Comparison of ENCODE assay signal across 14 mouse cellular contexts in the genomic region with DNA sequence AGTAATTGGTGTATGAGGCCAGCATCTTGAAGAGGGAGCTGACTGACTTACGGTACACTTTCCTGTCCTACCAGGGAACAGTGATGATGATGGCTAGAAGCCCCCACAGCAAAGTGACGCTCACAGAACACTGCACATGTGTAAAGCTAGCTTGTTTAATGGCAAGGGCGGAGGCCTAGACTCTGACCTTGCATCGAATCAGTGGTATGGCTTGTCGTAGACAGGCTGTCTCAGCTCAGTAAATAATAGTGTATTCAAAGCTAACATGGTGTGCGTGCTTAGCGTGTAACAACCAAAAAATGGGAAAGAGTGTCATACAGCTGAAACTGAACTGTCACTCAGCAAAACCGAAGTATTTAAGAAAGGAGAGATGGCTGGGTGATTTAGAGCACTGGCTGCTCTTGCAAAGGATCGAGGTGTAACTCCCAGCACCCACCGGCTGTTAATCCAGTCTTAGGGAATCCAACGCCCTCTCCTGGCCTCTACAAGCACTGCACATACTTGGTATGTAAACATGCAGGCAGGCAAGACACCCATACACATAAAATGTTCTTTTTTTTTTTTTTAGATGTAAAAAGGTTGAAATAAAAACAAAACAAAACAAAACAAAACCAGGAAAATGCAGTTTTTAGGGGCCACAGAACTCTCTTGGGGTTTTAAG.
DNase-seq lines count a peak whose midpoint lies in the region; ATAC-seq and TF ChIP-seq lines count a peak whose summit lies in the region.
"Had no signal": no experiment of that assay in that cellular context is flagged by ENCODE, and none has a peak within 500 bp of the region (broad histone marks: within the 10 kb centered on the region; RNA-seq: fewer than 3 reads in every experiment).

No protein-coding gene starts in this region.

- no peaks in the 10 kb centered on the region for H3K9me3 ChIP-seq in heart, embryonic 12.5 days (replicated peaks)
- H3K9me3 ChIP-seq in lung, postnatal 0 days (ENCODE audit: low read length): no peaks in the 10 kb centered on the region
- no peaks in the 10 kb centered on the region for H3K9me3 ChIP-seq in stomach, postnatal 0 days (ENCODE audit: control insufficient read depth, low read length)
- no peaks in the 10 kb centered on the region for H3K9me3 ChIP-seq in limb, embryonic 10.5 days (replicated peaks)
- H3K9me3 ChIP-seq: embryonic facial prominence, embryonic 12.5 days; liver, embryonic 13.5 days had no signal

- 0 out of 2 replicates have a peak, but pooled peaks have one; percentile 6 for TF ChIP-seq CTCF in heart, adult 2 months (IDR thresholded peaks at IDR 0.05)
- TF ChIP-seq CTCF in lung, postnatal 0 days (IDR thresholded peaks at IDR 0.05): peak; percentile 50
- TF ChIP-seq CTCF in stomach, postnatal 0 days (IDR thresholded peaks at IDR 0.05; ENCODE audit: low read depth): peak; percentile 51

- no peak for TF ChIP-seq POLR2A in heart, adult 2 months (IDR thresholded peaks at IDR 0.05; ENCODE audit: insufficient read depth, low read depth, low read length)

- DNase-seq in heart, adult 2 months: no peak
- DNase-seq in lung, postnatal 0 days (ENCODE audit: low spot score): no peak
- DNase-seq in lung, postnatal 10 days: no peak
- peak; percentile 30 for DNase-seq in NIH3T3 (ENCODE audit: low read depth)
- DNase-seq in stomach, postnatal 0 days (ENCODE audit: low spot score): no peak
- no peak for DNase-seq in spleen, adult 18-20 months
- no peak for DNase-seq in limb, embryonic 10.5 days (ENCODE audit: low spot score)
- DNase-seq: cerebellum, adult 9-11 months; gastrocnemius, postnatal 14 days; kidney, postnatal 25 days; liver, embryonic 13.5 days; thymus, postnatal 4 days had no signal

- H3K27ac ChIP-seq in heart, adult 2 months: no peak overlapping the region
- H3K27ac ChIP-seq in heart, embryonic 12.5 days (ENCODE audit: poor library complexity, severe bottlenecking): no peak overlapping the region
- H3K27ac ChIP-seq in lung, postnatal 0 days (ENCODE audit: low read length): no peak overlapping the region
- H3K27ac ChIP-seq in stomach, postnatal 0 days (replicated peaks): no peak overlapping the region
- H3K27ac ChIP-seq in limb, embryonic 10.5 days: no peak overlapping the region
- H3K27ac ChIP-seq: embryonic facial prominence, embryonic 12.5 days; liver, embryonic 13.5 days had no signal

- intact Hi-C loops in heart, adult 2 months (cut with DNase I): no loop called here

- no peak overlapping the region for H3K4me3 ChIP-seq in heart, adult 2 months
- H3K4me3 ChIP-seq in heart, embryonic 12.5 days: no peak overlapping the region
- no peak overlapping the region for H3K4me3 ChIP-seq in lung, postnatal 0 days (ENCODE audit: low read depth, low read length)
- no peak overlapping the region for H3K4me3 ChIP-seq in stomach, postnatal 0 days (ENCODE audit: low read depth, low read length)
- no peak overlapping the region for H3K4me3 ChIP-seq in limb, embryonic 10.5 days
- H3K4me3 ChIP-seq: embryonic facial prominence, embryonic 12.5 days; liver, embryonic 13.5 days had no signal

- H3K36me3 ChIP-seq in heart, adult 2 months (ENCODE audit: control insufficient read depth, insufficient read depth, low read length): no peaks in the 10 kb centered on the region
- peaks cover 29% of the 10 kb centered on the region for H3K36me3 ChIP-seq in heart, embryonic 12.5 days
- H3K36me3 ChIP-seq in lung, postnatal 0 days (ENCODE audit: insufficient read depth, low read length): peaks cover 7% of the 10 kb centered on the region; the same call in 1 of the 2 replicates
- H3K36me3 ChIP-seq in stomach, postnatal 0 days (ENCODE audit: control insufficient read depth, insufficient read depth, low read length): peaks cover 13% of the 10 kb centered on the region; the same call in 1 of the 2 replicates
- peaks cover 28% of the 10 kb centered on the region for H3K36me3 ChIP-seq in limb, embryonic 10.5 days

- ATAC-seq in heart, embryonic 12.5 days (ENCODE audit: insufficient number of reproducible peaks, low FRiP score): no peak
- ATAC-seq in lung, postnatal 0 days: no peak
- ATAC-seq in stomach, postnatal 0 days (ENCODE audit: low FRiP score, low TSS enrichment): no peak

- H3K9ac ChIP-seq in heart, adult 2 months (ENCODE audit: low read depth, low read length): no peak overlapping the region
- H3K9ac ChIP-seq in heart, embryonic 12.5 days: no peak overlapping the region
- H3K9ac ChIP-seq in lung, postnatal 0 days (replicated peaks; ENCODE audit: low read depth): no peak overlapping the region
- no peak overlapping the region for H3K9ac ChIP-seq in stomach, postnatal 0 days (ENCODE audit: low read length)
- H3K9ac ChIP-seq: embryonic facial prominence, embryonic 12.5 days; liver, embryonic 13.5 days had no signal

- 85% methylated on average over 11 of the region's 11 CpGs for WGBS in heart, adult 2 months
- 75% methylated on average over 11 of the region's 11 CpGs for WGBS in heart, embryonic 12.5 days
- 78% methylated on average over 11 of the region's 11 CpGs for WGBS in lung, postnatal 0 days
- WGBS in stomach, postnatal 0 days: 70% methylated on average over 11 of the region's 11 CpGs
- WGBS in limb, embryonic 10.5 days: 78% methylated on average over 11 of the region's 11 CpGs

- H3K27me3 ChIP-seq in heart, adult 2 months (ENCODE audit: control insufficient read depth, insufficient read depth, low read length): no peaks in the 10 kb centered on the region
- no peaks in the 10 kb centered on the region for H3K27me3 ChIP-seq in heart, embryonic 12.5 days (replicated peaks)
- no peaks in the 10 kb centered on the region for H3K27me3 ChIP-seq in lung, postnatal 0 days (replicated peaks; ENCODE audit: insufficient read depth, low read length)
- H3K27me3 ChIP-seq in stomach, postnatal 0 days (ENCODE audit: control insufficient read depth, insufficient read depth, low read length): no peaks in the 10 kb centered on the region
- H3K27me3 ChIP-seq in limb, embryonic 10.5 days (ENCODE audit: low read depth, poor library complexity, severe bottlenecking): no peaks in the 10 kb centered on the region
- H3K27me3 ChIP-seq: embryonic facial prominence, embryonic 12.5 days; liver, embryonic 13.5 days had no signal

- no peaks in the 10 kb centered on the region for H3K4me1 ChIP-seq in heart, adult 2 months (ENCODE audit: control insufficient read depth, insufficient read depth, low read length)
- H3K4me1 ChIP-seq in heart, embryonic 12.5 days (replicated peaks): no peaks in the 10 kb centered on the region
- no peaks in the 10 kb centered on the region for H3K4me1 ChIP-seq in lung, postnatal 0 days (ENCODE audit: insufficient read depth, low read depth, low read length)
- no peaks in the 10 kb centered on the region for H3K4me1 ChIP-seq in stomach, postnatal 0 days (replicated peaks; ENCODE audit: control insufficient read depth, insufficient read depth)
- peaks cover 22% of the 10 kb centered on the region for H3K4me1 ChIP-seq in limb, embryonic 10.5 days

- no peak overlapping the region for H3K4me2 ChIP-seq in heart, embryonic 12.5 days
- H3K4me2 ChIP-seq in lung, postnatal 0 days (replicated peaks; ENCODE audit: low read depth, low read length): no peak overlapping the region
- H3K4me2 ChIP-seq in stomach, postnatal 0 days (replicated peaks; ENCODE audit: low read depth): no peak overlapping the region
- H3K4me2 ChIP-seq: embryonic facial prominence, embryonic 12.5 days; liver, embryonic 13.5 days had no signal

- no peaks in the 10 kb centered on the region for H3K79me2 ChIP-seq in heart, adult 2 months (replicated peaks; ENCODE audit: control insufficient read depth, insufficient read depth, low read length)

- TF ChIP-seq EP300 in heart, adult 2 months (IDR thresholded peaks at IDR 0.05; ENCODE audit: insufficient read depth, low read depth, low read length): no peak
- TF ChIP-seq EP300 in lung, postnatal 0 days (IDR thresholded peaks at IDR 0.05): no peak
- TF ChIP-seq EP300 in stomach, postnatal 0 days (optimal IDR thresholded peaks at IDR 0.05): no peak
